Mouse (Mus musculus): ENCODE results near the gene Gbp8. TPM values are rescaled to one million over a fixed set of nuclear protein-coding genes. Genes with fewer than 3 reads are reported as not detected.

Gene Gbp8
- polyA plus RNA-seq, 3 experiments from 2014 or later: 75.7 to 119 (median 99.7) TPM

GRCm38 (mm10) chr5:105055279-105055678 is 84.1 kb downstream of the Gbp8 start:
- no peak for ATAC-seq

- peak; percentile 77 for ATAC-seq
Measured at GRCm38 (mm10) chr5:105053471-105054169, 85.7 kb downstream of the Gbp8 start.

- ATAC-seq: no peak
Measured at GRCm38 (mm10) chr5:105032362-105032761, 107.0 kb downstream of the Gbp8 start.

GRCm38 (mm10) chr5:105012551-105012950 is 126.8 kb downstream of the Gbp8 start:
- ATAC-seq: no peak

GRCm38 (mm10) chr5:105011570-105011969 is 127.8 kb downstream of the Gbp8 start:
- ATAC-seq: no peak

GRCm38 (mm10) chr5:105010376-105010775 is 129.0 kb downstream of the Gbp8 start:
- peak; percentile 67 for ATAC-seq

- ATAC-seq: no peak
Measured at GRCm38 (mm10) chr5:104989411-104989810, 149.9 kb downstream of the Gbp8 start.

- ATAC-seq: no peak
Measured at GRCm38 (mm10) chr5:104988000-104988399, 151.3 kb downstream of the Gbp8 start.

GRCm38 (mm10) chr5:104986706-104987105 is 152.6 kb downstream of the Gbp8 start:
- peak; percentile 69 for ATAC-seq

GRCm38 (mm10) chr5:104982535-104982934 is 156.8 kb downstream of the Gbp8 start, which contains the start of gene Abcg3:
Gene Abcg3, minus strand, starts transcription at chr5:104982718.
- ATAC-seq: peak; percentile 79

GRCm38 (mm10) chr5:104979040-104979513 is 160.3 kb downstream of the Gbp8 start:
- no peak for ATAC-seq

Other genes starting within 250 kb of the Gbp8 start
- gene Abcg3, start 156.8 kb downstream of the Gbp8 start, polyA plus RNA-seq (2017; shearing (Covaris generic)): 10 to 100 TPM; 13.3 to 30.7 (median 22.9) TPM
- gene Gbp9, start within 50 bp of the Gbp8 start, polyA plus RNA-seq (2017; shearing (Covaris generic)): 100 to 1,000 TPM in 1 of 3 experiments, 10 to 100 TPM in 2; 66.1 to 118 (median 87.6) TPM
- gene Gbp4, start within 50 bp of the Gbp8 start, polyA plus RNA-seq (2017; shearing (Covaris generic)): 100 to 1,000 TPM; 232 to 267 (median 237) TPM
- 10 to 100 TPM; 30.2 to 52.7 (median 50.1) TPM for gene Gbp10, start 100.0 kb upstream of the Gbp8 start, polyA plus RNA-seq (2017; shearing (Covaris generic))
- 1 to 10 TPM; 1.2 to 8.5 (median 2.4) TPM for gene Gm43302, start 154.2 kb upstream of the Gbp8 start, polyA plus RNA-seq (2017; shearing (Covaris generic))
- 100 to 1,000 TPM; 143 to 156 (median 147) TPM for gene Gbp6, start 154.2 kb upstream of the Gbp8 start, polyA plus RNA-seq (2017; shearing (Covaris generic))